Mouse (Mus musculus) testis, adult 2 months (tissue): ENCODE results near the gene Fbxw4.

Experiments used
- CTCF ChIP-seq: fragments of 200-500 bp; IDR thresholded peaks from 2 replicates; pipeline ENCODE4 v1.5.1; 2012; ENCODE audit warnings: low read depth, mild to moderate bottlenecking, inconsistent platforms, low read length, moderate library complexity; ENCODE audit not compliant: control insufficient read depth, insufficient read depth, insufficient replicate concordance
- POLR2A ChIP-seq: fragments of 200-500 bp; IDR thresholded peaks from 2 replicates; pipeline ENCODE4 v1.6.1; 2012; ENCODE audit warnings: low read depth, mild to moderate bottlenecking, inconsistent platforms, low read length, moderate library complexity; ENCODE audit not compliant: control insufficient read depth

DNA sequence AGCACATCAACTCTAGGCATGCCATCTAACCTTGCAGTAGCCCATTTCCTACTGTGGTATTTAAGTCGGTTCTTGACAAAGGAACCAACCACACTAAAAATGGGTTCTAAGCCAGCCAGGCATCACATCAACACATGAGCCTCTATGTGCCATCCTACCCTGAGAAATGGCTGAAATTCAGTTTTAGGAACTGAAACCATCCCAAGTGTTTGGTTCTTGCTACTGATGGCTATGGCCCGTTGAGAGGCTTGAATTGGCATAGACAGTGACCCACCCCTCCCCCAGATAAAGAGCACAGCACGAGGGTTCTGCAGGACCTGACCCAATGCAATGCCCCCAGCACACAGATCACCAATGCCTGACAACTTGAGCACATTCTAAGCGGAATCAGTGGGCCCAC, 36.4 kb downstream of the Fbxw4 start:
- TF ChIP-seq CTCF (no peak), POLR2A (no peak)
